Mouse (Mus musculus) heart, embryonic 12.5 days (tissue): ENCODE results near the gene Agtrap. TPM values are rescaled to one million over a fixed set of nuclear protein-coding genes. Genes with fewer than 3 reads are reported as not detected.

Source experiments
- ATAC-seq: fragments of 200-750 bp; cut with Nextera tagmentation; 2 replicates; pipeline ENCODE4 v1.8.0; 2017; ENCODE audit warnings: moderate TSS enrichment, moderate library complexity; ENCODE audit not compliant: insufficient number of reproducible peaks, low FRiP score
- H3K27ac ChIP-seq: fragments of 300-500 bp; sonication (generic); 2 replicates; pipeline ENCODE4 v1.5.1; 2016; ENCODE audit warnings: mild to moderate bottlenecking, moderate library complexity; ENCODE audit not compliant: poor library complexity, severe bottlenecking
- H3K27me3 ChIP-seq: fragments of 300-500 bp; sonication (generic); replicated peaks from 2 replicates; pipeline ENCODE4 v1.6.1; 2016; ENCODE audit warnings: mild to moderate bottlenecking, moderate library complexity
- H3K36me3 ChIP-seq: fragments of 300-500 bp; sonication (generic); 2 replicates; pipeline ENCODE4 v1.6.1; 2016; ENCODE audit warnings: mild to moderate bottlenecking, moderate library complexity
- H3K4me1 ChIP-seq: fragments of 300-500 bp; sonication (generic); replicated peaks from 2 replicates; pipeline ENCODE4 v1.6.1; 2016; ENCODE audit warnings: mild to moderate bottlenecking
- H3K4me2 ChIP-seq: fragments of 300-500 bp; sonication (generic); 2 replicates; pipeline ENCODE4 v1.6.1; 2016; ENCODE audit warnings: mild to moderate bottlenecking, moderate library complexity
- H3K4me3 ChIP-seq: fragments of 300-500 bp; sonication (generic); 2 replicates; pipeline ENCODE4 v1.5.1; 2016; ENCODE audit warnings: mild to moderate bottlenecking
- H3K9ac ChIP-seq: fragments of 300-500 bp; sonication (generic); 2 replicates; pipeline ENCODE4 v1.6.1; 2016; ENCODE audit warnings: mild to moderate bottlenecking, moderate library complexity
- H3K9me3 ChIP-seq: fragments of 300-500 bp; sonication (generic); replicated peaks from 2 replicates; pipeline ENCODE4 v1.6.1; 2016; ENCODE audit warnings: mild to moderate bottlenecking, moderate library complexity
- WGBS: fragments of 180-500 bp; shearing (Covaris S2); methylation state at CpG from one replicate; pipeline ENCODE4 v1.1.7; 2016; 5-methylcytosine and 5-hydroxymethylcytosine counted together
- polyA plus RNA-seq: library from polyadenylated mRNA; unstranded; fragments of >200 nt; fragmentation: Nextera tagmentation; extraction: Ambion mirVana; gene quantifications from 2 replicates; pipeline ENCODE4 v1.2.1, GENCODE M21; 2016

Agtrap gene
- polyA plus RNA-seq, 1 experiment from 2014 or later: 18.9 TPM

GRCm38 (mm10) chr4:148074521-148075189 lies 13.2 kb downstream of the Agtrap start:
- H3K9ac ChIP-seq: peak overlapping the region; percentile 44
- H3K4me3 ChIP-seq: peak overlapping the region; percentile 37
- peaks cover 4% of the 10 kb centered on the region; the same call in 1 of the 2 replicates for H3K36me3 ChIP-seq
- no peak for ATAC-seq
- H3K27me3 ChIP-seq: no peaks in the 10 kb centered on the region
- no peak overlapping the region for H3K27ac ChIP-seq
- H3K9me3 ChIP-seq: no peaks in the 10 kb centered on the region
- H3K4me2 ChIP-seq: peak overlapping the region; percentile 65
- 0 out of 2 replicates have a peak, but pooled peaks cover 6% of the 10 kb centered on the region for H3K4me1 ChIP-seq
- WGBS: 45% methylated on average over 17 of the region's 17 CpGs

- H3K27ac ChIP-seq: no peak overlapping the region
- peaks cover 11% of the 10 kb centered on the region for H3K4me1 ChIP-seq
- no peak for ATAC-seq
- no peaks in the 10 kb centered on the region for H3K36me3 ChIP-seq
- 55% methylated on average over 5 of the region's 5 CpGs for WGBS
- H3K9ac ChIP-seq: no peak overlapping the region
- no peak overlapping the region for H3K4me3 ChIP-seq
- no peak overlapping the region for H3K4me2 ChIP-seq
- H3K9me3 ChIP-seq: no peaks in the 10 kb centered on the region
- 0 out of 2 replicates have a peak, but pooled peaks cover 4% of the 10 kb centered on the region for H3K27me3 ChIP-seq
These were observed 16.3 kb downstream of the Agtrap start for GRCm38 (mm10) chr4:148071508-148071907.

- no peak for ATAC-seq
- no peak overlapping the region for H3K27ac ChIP-seq
- WGBS: 78% methylated on average over 9 of the region's 9 CpGs
These were observed 18.1 kb downstream of the Agtrap start for GRCm38 (mm10) chr4:148069602-148070218.

GRCm38 (mm10) chr4:148067346-148067745 lies 20.5 kb downstream of the Agtrap start:
- no peak for ATAC-seq
- no peaks in the 10 kb centered on the region for H3K36me3 ChIP-seq
- WGBS: 83% methylated on average over 8 of the region's 8 CpGs
- peaks cover 17% of the 10 kb centered on the region for H3K4me1 ChIP-seq
- H3K9ac ChIP-seq: no peak overlapping the region
- no peak overlapping the region for H3K27ac ChIP-seq
- H3K9me3 ChIP-seq: no peaks in the 10 kb centered on the region
- H3K4me2 ChIP-seq: no peak overlapping the region
- 0 out of 2 replicates have a peak, but pooled peaks cover 4% of the 10 kb centered on the region for H3K27me3 ChIP-seq
- no peak overlapping the region for H3K4me3 ChIP-seq

More at GRCm38 (mm10) chr4:148069602-148070218, 18.1 kb downstream of the Agtrap start:
- H3K9me3 ChIP-seq: no peaks in the 10 kb centered on the region
- no peaks in the 10 kb centered on the region for H3K36me3 ChIP-seq
- H3K27me3 ChIP-seq: 0 out of 2 replicates have a peak, but pooled peaks cover 4% of the 10 kb centered on the region
- H3K4me1 ChIP-seq: peaks cover 17% of the 10 kb centered on the region
- no peak overlapping the region for H3K4me2 ChIP-seq
- no peak overlapping the region for H3K9ac ChIP-seq
- H3K4me3 ChIP-seq: no peak overlapping the region

GRCm38 (mm10) chr4:148066401-148066744 lies 21.5 kb downstream of the Agtrap start:
- WGBS: 55% methylated on average over 9 of the region's 9 CpGs
- H3K4me3 ChIP-seq: no peak overlapping the region
- no peak overlapping the region for H3K27ac ChIP-seq
- H3K4me1 ChIP-seq: peaks cover 17% of the 10 kb centered on the region
- no peaks in the 10 kb centered on the region for H3K9me3 ChIP-seq
- no peaks in the 10 kb centered on the region for H3K36me3 ChIP-seq
- H3K9ac ChIP-seq: no peak overlapping the region
- H3K4me2 ChIP-seq: no peak overlapping the region
- ATAC-seq: no peak; the same call in 1 of the 2 replicates
- 0 out of 2 replicates have a peak, but pooled peaks cover 4% of the 10 kb centered on the region for H3K27me3 ChIP-seq

- Histone ChIP-seq H3K9ac (no peak overlapping the region), H3K36me3 (no peaks in the 10 kb centered on the region), H3K4me3 (no peak overlapping the region), H3K27me3 (0 out of 2 replicates have a peak, but pooled peaks cover 4% of the 10 kb centered on the region), H3K4me2 (no peak overlapping the region), H3K4me1 (peaks cover 18% of the 10 kb centered on the region), H3K9me3 (no peaks in the 10 kb centered on the region), H3K27ac (no peak overlapping the region)
- WGBS: 46% methylated on average over 6 of the region's 6 CpGs
- ATAC-seq: no peak
These were observed 22.0 kb downstream of the Agtrap start for GRCm38 (mm10) chr4:148065702-148066400.

GRCm38 (mm10) chr4:148061086-148061480 lies 26.7 kb downstream of the Agtrap start:
- Histone ChIP-seq H3K4me3 (no peak overlapping the region), H3K4me2 (no peak overlapping the region), H3K9ac (no peak overlapping the region), H3K36me3 (peaks cover 30% of the 10 kb centered on the region), H3K27ac (no peak overlapping the region), H3K4me1 (peaks cover 11% of the 10 kb centered on the region), H3K27me3 (no peaks in the 10 kb centered on the region), H3K9me3 (no peaks in the 10 kb centered on the region)
- ATAC-seq: no peak
- WGBS: 85% methylated on average over 9 of the region's 9 CpGs

- Histone ChIP-seq H3K36me3 (peaks cover 36% of the 10 kb centered on the region), H3K4me2 (no peak overlapping the region), H3K4me3 (no peak overlapping the region), H3K9me3 (no peaks in the 10 kb centered on the region), H3K27me3 (no peaks in the 10 kb centered on the region), H3K27ac (no peak overlapping the region), H3K4me1 (peaks cover 8% of the 10 kb centered on the region), H3K9ac (no peak overlapping the region)
- 49% methylated on average over 13 of the region's 13 CpGs for WGBS
- peak; percentile 64 for ATAC-seq
These were observed 27.4 kb downstream of the Agtrap start for GRCm38 (mm10) chr4:148060120-148061085.

- Histone ChIP-seq H3K4me2 (no peak overlapping the region), H3K27me3 (no peaks in the 10 kb centered on the region), H3K36me3 (peaks cover 49% of the 10 kb centered on the region), H3K9me3 (no peaks in the 10 kb centered on the region), H3K4me3 (no peak overlapping the region), H3K27ac (no peak overlapping the region), H3K4me1 (peaks cover 8% of the 10 kb centered on the region), H3K9ac (no peak overlapping the region)
- no peak for ATAC-seq
- WGBS: 88% methylated on average over 6 of the region's 6 CpGs
These were observed 28.8 kb downstream of the Agtrap start for GRCm38 (mm10) chr4:148058993-148059392.

GRCm38 (mm10) chr4:148058218-148058819 lies 29.5 kb downstream of the Agtrap start:
- Histone ChIP-seq H3K9ac (no peak overlapping the region), H3K27ac (no peak overlapping the region), H3K4me1 (peaks cover 8% of the 10 kb centered on the region), H3K27me3 (no peaks in the 10 kb centered on the region), H3K4me3 (no peak overlapping the region), H3K4me2 (no peak overlapping the region), H3K9me3 (no peaks in the 10 kb centered on the region), H3K36me3 (peaks cover 56% of the 10 kb centered on the region)
- WGBS: 87% methylated on average over 9 of the region's 9 CpGs
- ATAC-seq: no peak
